Mouse (Mus musculus): ENCODE measurements around the gene Gm9821. TPM values are rescaled to one million over a fixed set of nuclear protein-coding genes. Genes with fewer than 3 reads are reported as not detected.

Gene Gm9821
- polyA plus RNA-seq (2014; fragmentation: Nextera tagmentation; extraction: Ambion mirVana) = 0.31 and 0.49 TPM in 2 replicates

DNA sequence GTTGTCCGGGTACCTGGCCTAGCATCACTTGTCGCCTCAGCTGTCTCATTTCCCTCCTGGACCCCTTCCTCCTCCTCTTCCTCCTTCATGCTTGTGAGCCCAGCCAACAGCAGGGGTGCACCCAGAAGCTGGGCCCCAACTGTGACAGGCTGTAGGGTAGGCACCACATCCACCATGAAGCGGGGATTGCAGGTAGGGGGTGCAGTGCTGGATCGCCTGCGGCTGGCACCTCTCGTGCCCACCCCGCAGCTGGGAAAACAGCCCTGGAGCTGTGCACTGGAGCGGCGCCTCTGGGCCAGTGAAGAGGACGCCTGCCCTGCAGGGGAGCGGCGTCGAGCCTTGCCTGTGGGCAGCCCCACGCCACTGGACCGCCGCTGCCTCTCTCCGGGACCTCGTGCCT, at the start of gene Gm9821:
Gene Gm9821, plus strand, starts transcription at position 221 of the 400 bp plus-strand sequence.
- Histone ChIP-seq H3K9me3 (ENCODE audit: control insufficient read depth, low read length) (no peaks in the 10 kb centered on the region), H3K9ac (ENCODE audit: low read depth, low read length) (peak within 1 kb of the TSS; percentile 12; the same call in 1 of the 2 replicates), H3K36me3 (ENCODE audit: control insufficient read depth, insufficient read depth, low read length) (peaks cover 14% of the 10 kb centered on the region; the same call in 1 of the 2 replicates), H3K27ac (ENCODE audit: low read depth, low read length) (0 out of 2 replicates have a peak within 1 kb of the TSS, but pooled peaks have one; percentile 11), H3K27me3 (ENCODE audit: control insufficient read depth, insufficient read depth, low read length) (no peaks in the 10 kb centered on the region), H3K4me2 (replicated peaks; ENCODE audit: low read depth, low read length) (no peak within 1 kb of the TSS), H3K4me1 (ENCODE audit: control insufficient read depth, insufficient read depth, low read length) (peaks cover 33% of the 10 kb centered on the region), H3K4me3 (ENCODE audit: low read length) (no peak within 1 kb of the TSS)
- no peak for ATAC-seq (ENCODE audit: low FRiP score, low TSS enrichment)
- WGBS = 84% methylated on average over 18 of the region's 18 CpGs

DNA sequence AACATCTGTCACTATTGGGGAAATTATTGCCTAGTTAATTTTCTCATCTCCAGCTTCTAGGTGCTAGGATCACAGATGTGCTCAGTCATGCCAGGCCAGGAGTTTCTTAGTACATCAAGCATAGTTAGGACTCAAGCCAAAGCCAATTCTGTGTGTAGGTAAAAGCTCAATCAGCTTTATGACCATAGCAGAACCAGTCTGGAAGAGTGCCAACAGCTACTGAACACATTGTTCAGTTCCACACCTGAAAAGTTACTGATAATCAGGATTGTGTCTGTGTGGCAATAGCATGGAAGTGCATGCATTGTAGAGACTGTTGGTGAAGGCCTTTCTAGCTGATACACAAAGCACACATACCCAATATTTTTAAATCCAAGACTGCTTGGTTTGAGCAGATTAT, 47.5 kb upstream of the Gm9821 start:
- Histone ChIP-seq H3K4me3 (ENCODE audit: low read length) (no peak overlapping the region), H3K9me3 (ENCODE audit: control insufficient read depth, low read length) (no peaks in the 10 kb centered on the region), H3K27me3 (ENCODE audit: control insufficient read depth, insufficient read depth, low read length) (no peaks in the 10 kb centered on the region), H3K4me1 (ENCODE audit: control insufficient read depth, insufficient read depth, low read length) (no peaks in the 10 kb centered on the region), H3K4me2 (replicated peaks; ENCODE audit: low read depth, low read length) (no peak overlapping the region), H3K9ac (ENCODE audit: low read depth, low read length) (no peak overlapping the region), H3K36me3 (ENCODE audit: control insufficient read depth, insufficient read depth, low read length) (peaks cover 17% of the 10 kb centered on the region; the same call in 1 of the 2 replicates), H3K27ac (ENCODE audit: low read depth, low read length) (no peak overlapping the region)
- ATAC-seq (ENCODE audit: low FRiP score, low TSS enrichment) = no peak

DNA sequence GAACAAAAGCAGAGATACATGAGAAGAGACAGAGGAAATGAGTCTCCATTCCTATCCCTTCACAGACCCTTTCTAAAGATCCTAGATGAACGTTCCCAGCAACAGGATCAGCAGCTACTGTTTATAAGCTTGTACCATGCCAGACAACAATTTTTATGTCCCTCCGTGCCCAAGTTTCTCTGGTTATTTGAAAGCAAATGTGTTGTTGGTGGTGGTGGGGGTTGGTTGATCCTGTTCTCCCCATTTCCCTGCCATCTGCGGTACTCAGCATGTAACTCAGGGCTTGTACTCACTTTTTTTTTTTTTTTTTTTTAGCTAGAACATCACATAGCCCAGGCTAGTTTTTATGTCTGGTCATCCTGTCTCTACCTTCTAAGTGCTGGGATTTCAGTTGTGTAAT, 46.4 kb upstream of the Gm9821 start:
- Histone ChIP-seq H3K27ac (ENCODE audit: low read depth, low read length) (no peak overlapping the region), H3K4me1 (ENCODE audit: control insufficient read depth, insufficient read depth, low read length) (no peaks in the 10 kb centered on the region), H3K27me3 (ENCODE audit: control insufficient read depth, insufficient read depth, low read length) (no peaks in the 10 kb centered on the region), H3K4me2 (replicated peaks; ENCODE audit: low read depth, low read length) (no peak overlapping the region), H3K9ac (ENCODE audit: low read depth, low read length) (no peak overlapping the region), H3K36me3 (ENCODE audit: control insufficient read depth, insufficient read depth, low read length) (peaks cover 17% of the 10 kb centered on the region; the same call in 1 of the 2 replicates), H3K4me3 (ENCODE audit: low read length) (no peak overlapping the region), H3K9me3 (ENCODE audit: control insufficient read depth, low read length) (no peaks in the 10 kb centered on the region)
- 92% methylated on average over 3 of the region's 3 CpGs for WGBS
- no peak for ATAC-seq (ENCODE audit: low FRiP score, low TSS enrichment)

DNA sequence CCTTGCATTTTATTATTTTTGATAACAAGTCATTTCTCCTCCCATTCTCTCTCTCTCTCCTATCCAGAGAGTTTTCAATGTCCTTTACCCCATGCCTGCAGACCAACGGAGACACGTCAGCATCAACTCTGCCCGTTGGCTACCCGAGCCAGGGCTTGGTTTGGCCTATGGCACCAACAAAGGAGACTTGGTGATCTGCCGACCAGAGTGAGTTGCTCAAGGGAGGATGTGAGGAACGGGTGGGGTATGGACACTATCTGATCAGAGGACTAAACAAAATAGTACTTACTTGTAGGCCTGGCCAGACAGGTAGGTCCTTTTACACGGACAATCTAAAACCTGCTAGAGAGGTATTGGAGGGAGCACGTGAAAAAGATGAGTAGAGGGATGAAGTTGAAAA, 45.1 kb upstream of the Gm9821 start:
- Histone ChIP-seq H3K4me1 (ENCODE audit: control insufficient read depth, insufficient read depth, low read length) (no peaks in the 10 kb centered on the region), H3K4me2 (replicated peaks; ENCODE audit: low read depth, low read length) (no peak overlapping the region), H3K4me3 (ENCODE audit: low read length) (no peak overlapping the region), H3K9ac (ENCODE audit: low read depth, low read length) (no peak overlapping the region), H3K27ac (ENCODE audit: low read depth, low read length) (no peak overlapping the region), H3K27me3 (ENCODE audit: control insufficient read depth, insufficient read depth, low read length) (no peaks in the 10 kb centered on the region), H3K36me3 (ENCODE audit: control insufficient read depth, insufficient read depth, low read length) (peaks cover 22% of the 10 kb centered on the region; the same call in 1 of the 2 replicates), H3K9me3 (ENCODE audit: control insufficient read depth, low read length) (no peaks in the 10 kb centered on the region)
- ATAC-seq (ENCODE audit: low FRiP score, low TSS enrichment) = no peak
- 95% methylated on average over 8 of the region's 8 CpGs for WGBS

DNA sequence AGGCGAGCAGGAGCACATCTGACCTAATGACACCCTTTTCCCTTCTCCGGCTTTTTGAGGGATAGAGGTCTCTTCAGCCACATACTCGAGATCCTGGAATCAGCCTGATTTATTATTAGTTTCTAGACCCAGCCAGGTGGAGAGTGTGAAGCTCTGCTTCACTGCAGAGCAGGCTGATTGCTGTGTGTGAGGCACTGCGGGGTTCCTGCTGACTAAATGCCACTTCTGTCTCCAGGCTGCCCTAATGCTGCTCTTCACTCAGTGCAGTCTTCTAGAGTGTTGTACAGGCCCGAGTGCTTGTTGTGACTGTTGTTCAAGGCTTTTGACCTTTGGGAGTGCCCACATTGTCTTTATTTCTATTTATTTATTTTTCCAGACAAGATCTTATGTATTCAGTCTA, 43.2 kb upstream of the Gm9821 start:
- no peak for ATAC-seq (ENCODE audit: low FRiP score, low TSS enrichment)
- no peak overlapping the region for H3K9ac ChIP-seq (ENCODE audit: low read depth, low read length)
- H3K4me1 ChIP-seq (ENCODE audit: control insufficient read depth, insufficient read depth, low read length) = no peaks in the 10 kb centered on the region
- 37% methylated on average over 5 of the region's 5 CpGs for WGBS
- no peaks in the 10 kb centered on the region for H3K27me3 ChIP-seq (ENCODE audit: control insufficient read depth, insufficient read depth, low read length)
- no peaks in the 10 kb centered on the region for H3K9me3 ChIP-seq (ENCODE audit: control insufficient read depth, low read length)
- peaks cover 24% of the 10 kb centered on the region; the same call in 1 of the 2 replicates for H3K36me3 ChIP-seq (ENCODE audit: control insufficient read depth, insufficient read depth, low read length)
- H3K4me3 ChIP-seq (ENCODE audit: low read length) = no peak overlapping the region
- no peak overlapping the region for H3K4me2 ChIP-seq (replicated peaks; ENCODE audit: low read depth, low read length)
- no peak overlapping the region for H3K27ac ChIP-seq (ENCODE audit: low read depth, low read length)

DNA sequence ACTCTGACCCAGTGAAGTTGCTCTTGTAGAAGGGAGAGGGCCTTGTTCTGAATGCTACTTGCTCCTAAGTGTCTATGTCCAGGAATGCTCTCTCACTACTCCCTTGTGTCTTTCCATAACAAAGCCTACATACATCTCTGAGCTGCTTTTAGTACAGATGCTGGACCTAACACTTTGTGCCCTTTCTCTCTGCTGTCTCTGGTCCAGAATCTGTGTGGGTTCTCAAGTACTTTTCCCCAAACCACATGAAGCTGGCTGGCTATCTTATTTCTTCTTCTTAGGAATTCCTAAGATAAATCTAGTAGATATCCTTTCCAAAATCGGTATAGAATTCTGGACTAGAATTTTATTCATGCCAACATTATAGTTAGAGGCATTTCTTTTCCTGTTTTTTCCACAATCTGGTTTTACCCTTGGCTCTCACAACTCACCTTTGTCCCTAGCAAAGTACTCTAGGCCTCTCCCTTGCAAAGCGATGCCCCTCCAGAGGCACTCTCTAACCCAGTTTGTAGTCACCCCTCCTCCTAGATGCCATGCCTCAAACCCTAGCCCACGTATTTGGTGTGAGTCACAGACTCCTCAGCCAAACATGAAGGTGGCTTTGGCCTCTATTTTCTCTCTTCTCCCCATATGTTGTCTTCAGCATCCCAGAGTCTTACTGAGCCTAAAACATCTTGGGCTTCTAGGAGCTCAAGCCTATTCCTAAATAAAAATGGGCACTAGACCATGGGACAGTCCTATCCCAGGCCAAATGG, 42.2 kb upstream of the Gm9821 start:
- Histone ChIP-seq H3K9me3 (ENCODE audit: control insufficient read depth, low read length) (no peaks in the 10 kb centered on the region), H3K4me2 (replicated peaks; ENCODE audit: low read depth, low read length) (no peak overlapping the region), H3K27me3 (ENCODE audit: control insufficient read depth, insufficient read depth, low read length) (no peaks in the 10 kb centered on the region), H3K4me3 (ENCODE audit: low read length) (no peak overlapping the region), H3K36me3 (ENCODE audit: control insufficient read depth, insufficient read depth, low read length) (peaks cover 19% of the 10 kb centered on the region; the same call in 1 of the 2 replicates), H3K9ac (ENCODE audit: low read depth, low read length) (no peak overlapping the region), H3K4me1 (ENCODE audit: control insufficient read depth, insufficient read depth, low read length) (no peaks in the 10 kb centered on the region), H3K27ac (ENCODE audit: low read depth, low read length) (no peak overlapping the region)
- 89% methylated on average over 3 of the region's 3 CpGs for WGBS
- ATAC-seq (ENCODE audit: low FRiP score, low TSS enrichment) = no peak

DNA sequence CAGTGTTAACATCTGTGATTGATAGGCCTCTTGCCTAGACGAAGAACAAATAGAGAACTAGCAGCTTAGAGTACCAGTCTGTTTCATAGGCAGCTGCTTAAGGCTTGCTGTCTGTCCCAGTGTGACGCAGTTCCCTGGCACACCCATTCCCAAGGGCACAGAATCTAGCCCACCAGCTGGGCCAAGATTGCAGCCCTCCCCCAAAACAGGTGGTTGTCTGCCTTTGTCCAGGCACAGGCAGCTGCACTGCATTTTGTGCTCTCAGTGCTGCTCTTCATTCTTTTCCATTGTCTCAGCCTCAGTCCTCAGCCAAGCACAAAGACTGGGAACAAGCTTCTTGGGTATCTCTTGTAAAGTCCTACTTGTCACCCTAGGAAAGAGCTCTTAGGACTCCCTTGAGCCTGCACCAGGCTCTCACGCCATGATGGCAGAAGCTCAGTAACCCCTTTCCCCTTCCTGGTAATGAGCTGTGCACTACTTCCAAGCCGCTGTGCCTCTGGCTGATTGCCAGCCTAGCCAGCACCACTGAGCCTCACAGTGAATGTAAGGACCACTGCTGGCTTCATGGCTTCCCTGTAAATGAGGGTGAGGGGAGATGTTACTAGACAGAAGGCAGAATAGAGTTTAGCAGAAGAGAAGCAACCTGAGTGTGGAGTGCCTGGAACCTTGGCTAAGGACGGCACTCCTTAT, 40.7 kb upstream of the Gm9821 start:
- WGBS = 81% methylated on average over 5 of the region's 5 CpGs
- Histone ChIP-seq H3K4me2 (replicated peaks; ENCODE audit: low read depth, low read length) (no peak overlapping the region), H3K9ac (ENCODE audit: low read depth, low read length) (no peak overlapping the region), H3K4me3 (ENCODE audit: low read length) (no peak overlapping the region), H3K27me3 (ENCODE audit: control insufficient read depth, insufficient read depth, low read length) (no peaks in the 10 kb centered on the region), H3K36me3 (ENCODE audit: control insufficient read depth, insufficient read depth, low read length) (peaks cover 28% of the 10 kb centered on the region; the same call in 1 of the 2 replicates), H3K27ac (ENCODE audit: low read depth, low read length) (no peak overlapping the region), H3K9me3 (ENCODE audit: control insufficient read depth, low read length) (no peaks in the 10 kb centered on the region), H3K4me1 (ENCODE audit: control insufficient read depth, insufficient read depth, low read length) (no peaks in the 10 kb centered on the region)
- no peak for ATAC-seq (ENCODE audit: low FRiP score, low TSS enrichment)

DNA sequence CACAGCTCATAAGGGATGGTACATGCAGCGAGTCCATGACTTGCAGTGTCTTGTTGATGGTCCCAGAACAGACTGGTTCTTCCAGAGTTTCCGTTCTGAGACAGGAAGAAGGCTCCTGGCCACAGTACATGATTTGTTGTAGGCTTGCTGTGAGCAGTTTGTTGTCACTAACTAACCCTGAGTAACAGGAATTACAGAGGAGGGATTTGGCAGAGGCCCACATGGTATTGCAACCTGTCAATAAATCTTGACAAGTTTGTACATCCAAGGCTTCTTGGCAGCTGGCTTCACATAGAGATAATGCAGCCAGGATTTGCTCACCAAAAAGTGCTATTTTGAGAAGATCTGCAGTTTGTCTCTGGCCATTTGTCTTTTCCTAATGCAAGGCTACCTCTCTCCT, 39.4 kb upstream of the Gm9821 start:
- H3K4me3 ChIP-seq (ENCODE audit: low read length) = no peak overlapping the region
- no peaks in the 10 kb centered on the region for H3K27me3 ChIP-seq (ENCODE audit: control insufficient read depth, insufficient read depth, low read length)
- no peak overlapping the region for H3K4me2 ChIP-seq (replicated peaks; ENCODE audit: low read depth, low read length)
- no peak overlapping the region for H3K9ac ChIP-seq (ENCODE audit: low read depth, low read length)
- H3K27ac ChIP-seq (ENCODE audit: low read depth, low read length) = no peak overlapping the region
- no peaks in the 10 kb centered on the region for H3K9me3 ChIP-seq (ENCODE audit: control insufficient read depth, low read length)
- H3K36me3 ChIP-seq (ENCODE audit: control insufficient read depth, insufficient read depth, low read length) = peaks cover 34% of the 10 kb centered on the region
- ATAC-seq (ENCODE audit: low FRiP score, low TSS enrichment) = no peak
- 88% methylated on average over 2 of the region's 2 CpGs for WGBS
- no peaks in the 10 kb centered on the region for H3K4me1 ChIP-seq (ENCODE audit: control insufficient read depth, insufficient read depth, low read length)

DNA sequence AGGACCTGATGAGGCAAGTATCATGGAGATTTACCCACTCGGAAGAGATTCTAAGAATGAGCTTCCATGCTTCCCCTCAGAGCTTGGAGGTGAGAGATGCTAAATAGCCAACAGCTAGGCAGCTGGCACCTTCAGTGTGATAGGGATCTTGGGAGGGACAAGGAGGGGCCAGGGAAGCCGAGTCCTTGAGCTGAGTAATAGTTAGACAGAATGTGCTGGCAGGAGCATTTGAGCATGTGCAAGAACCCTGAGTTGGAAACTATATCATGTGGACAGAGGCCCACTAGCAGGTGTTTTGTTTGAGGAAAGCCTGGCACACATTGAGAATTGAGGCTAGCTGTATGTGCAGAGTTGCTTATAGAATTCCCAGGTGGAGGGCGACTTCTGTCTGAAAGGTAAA, 32.9 kb upstream of the Gm9821 start:
- Histone ChIP-seq H3K4me3 (ENCODE audit: low read length) (no peak overlapping the region), H3K4me2 (replicated peaks; ENCODE audit: low read depth, low read length) (no peak overlapping the region), H3K27ac (ENCODE audit: low read depth, low read length) (no peak overlapping the region), H3K36me3 (ENCODE audit: control insufficient read depth, insufficient read depth, low read length) (peaks cover 65% of the 10 kb centered on the region), H3K9ac (ENCODE audit: low read depth, low read length) (no peak overlapping the region), H3K9me3 (ENCODE audit: control insufficient read depth, low read length) (no peaks in the 10 kb centered on the region), H3K27me3 (ENCODE audit: control insufficient read depth, insufficient read depth, low read length) (no peaks in the 10 kb centered on the region), H3K4me1 (ENCODE audit: control insufficient read depth, insufficient read depth, low read length) (no peaks in the 10 kb centered on the region)
- WGBS = 81% methylated on average over 3 of the region's 3 CpGs
- no peak for ATAC-seq (ENCODE audit: low FRiP score, low TSS enrichment)

Measured in kidney, embryonic 14.5 days (tissue).